Mouse (Mus musculus) liver, postnatal 0 days (tissue): ENCODE results near the gene Tmem88.

Experiments used
- CTCF ChIP-seq: sonication (generic); IDR thresholded peaks from 2 replicates; pipeline ENCODE4 v1.5.1; 2016; ENCODE audit warnings: antibody characterized with exemption, low read depth
- EP300 ChIP-seq: IDR thresholded peaks from 2 replicates; pipeline ENCODE4 v1.6.1; 2016; ENCODE audit warnings: antibody characterized with exemption, low read depth, mild to moderate bottlenecking

- TF ChIP-seq CTCF = peak; percentile 58
- no peak for TF ChIP-seq EP300
Observed at GRCm38 (mm10) chr11:69419443-69419812, 21.4 kb upstream of the Tmem88 start.
